Mouse (Mus musculus): ENCODE measurements around the gene Usp6nl.
A peak's percentile ranks its signal among the peaks of the same experiment; 100 is the strongest.

Usp6nl gene

DNA sequence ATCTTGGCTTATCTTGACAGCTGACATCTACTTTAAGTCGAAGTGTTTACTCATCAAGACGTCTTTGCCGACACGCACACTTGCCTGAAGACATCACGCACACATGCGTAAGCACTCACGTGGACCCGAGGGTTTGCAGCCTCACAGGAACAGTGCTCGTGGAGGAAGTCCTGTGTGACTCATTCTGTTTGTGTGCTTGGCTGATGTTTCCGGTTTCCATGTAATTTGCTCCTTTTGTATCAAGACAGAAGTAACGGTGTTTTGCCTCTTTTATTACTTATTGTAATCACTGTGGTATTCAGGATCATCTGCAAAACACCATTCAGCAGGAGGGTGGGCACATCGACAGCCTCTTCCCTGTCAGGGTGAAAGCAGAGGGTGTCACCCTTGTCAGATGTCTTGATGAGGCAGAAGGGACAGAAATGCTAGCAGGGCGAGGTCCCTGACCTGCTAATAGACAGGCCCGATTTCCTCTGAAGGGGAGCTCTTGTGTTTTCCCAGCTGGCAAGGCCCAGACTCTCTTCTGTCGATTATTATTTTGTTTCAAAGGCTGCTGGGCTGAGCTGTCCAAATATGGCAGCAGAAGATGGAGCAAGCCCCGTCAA is 156.0 kb downstream of the Usp6nl start:
- peak; percentile 56 for DNase-seq

DNA sequence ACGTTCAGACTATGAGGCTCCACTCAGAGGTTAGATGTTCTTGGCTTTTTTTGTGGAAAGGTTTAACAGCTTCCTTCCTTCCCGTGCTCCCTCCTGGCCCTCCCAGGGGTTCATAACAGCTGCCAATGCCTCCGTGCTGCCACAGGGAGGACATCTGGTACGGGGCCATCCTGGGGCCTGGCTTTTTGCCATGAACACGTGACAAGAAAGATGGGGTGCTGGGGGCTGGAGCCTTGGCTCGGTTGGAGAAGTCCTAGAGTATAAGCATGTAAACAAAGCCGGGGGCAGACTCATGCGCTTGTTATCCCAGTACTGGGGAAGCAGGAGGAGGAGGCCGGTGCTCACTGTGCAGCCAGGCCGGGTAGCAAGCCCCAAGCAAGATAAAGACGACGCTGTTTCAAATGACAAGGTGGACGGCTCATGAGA is 156.5 kb downstream of the Usp6nl start:
- peak; percentile 86 for DNase-seq

DNA sequence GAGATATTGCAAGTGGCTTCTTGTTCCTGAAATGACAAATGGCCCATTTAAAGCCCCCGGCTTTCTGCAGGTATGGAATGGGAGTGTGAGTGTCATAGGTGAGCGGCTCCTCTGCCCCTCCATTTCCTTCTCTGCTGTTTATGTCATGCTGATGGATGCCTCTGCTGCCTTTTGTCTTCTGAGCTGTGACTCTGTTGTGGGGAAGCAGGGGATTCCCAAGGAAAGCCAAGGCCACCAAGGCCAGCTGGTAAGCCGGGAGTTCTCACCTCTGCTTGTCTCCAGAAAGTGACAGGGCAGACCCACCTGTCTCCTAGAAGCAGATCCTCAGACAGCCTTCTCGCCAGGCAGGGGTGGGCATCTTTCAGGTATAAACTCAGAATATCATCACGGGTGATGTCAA is 157.2 kb downstream of the Usp6nl start:
- DNase-seq: peak; percentile 27

DNA sequence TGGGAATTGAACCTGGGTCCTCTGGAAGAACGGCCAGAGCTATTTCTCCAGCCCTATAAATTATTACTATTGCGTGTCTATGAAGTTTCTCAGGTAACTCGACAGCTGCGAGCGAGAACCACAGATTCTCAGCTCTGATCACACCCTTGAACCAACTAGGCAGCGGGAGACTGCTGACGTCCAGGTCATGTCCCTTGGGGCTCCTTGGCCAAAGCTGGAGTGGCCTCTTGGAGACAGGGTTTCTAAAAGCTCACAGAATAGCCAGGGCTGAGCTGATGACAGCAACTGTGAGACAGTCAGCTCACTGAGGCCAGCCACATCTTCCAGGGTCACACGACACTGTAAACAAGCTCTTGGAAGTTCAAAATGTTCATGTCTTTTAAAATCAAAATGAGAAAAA is 159.5 kb downstream of the Usp6nl start:
- DNase-seq: no peak

DNA sequence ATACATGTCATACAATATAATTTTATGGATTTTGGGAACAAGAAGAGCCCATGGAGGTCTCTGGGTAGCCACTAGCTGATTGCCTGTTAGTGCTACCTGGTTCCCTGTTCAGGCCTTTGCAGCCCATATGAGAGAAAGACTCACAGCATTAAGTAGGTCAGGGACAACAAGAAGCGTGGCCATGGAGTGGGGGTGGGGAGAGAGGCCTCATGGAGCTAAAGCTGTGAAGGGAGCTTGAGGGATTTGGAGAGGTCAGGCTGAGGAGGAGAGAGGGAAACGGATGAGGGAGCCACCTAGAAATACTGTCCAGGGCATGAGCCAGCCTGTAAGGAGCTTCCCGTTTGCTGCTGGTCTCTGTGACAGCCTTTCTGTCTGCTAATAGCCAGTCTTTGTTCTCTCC is 159.9 kb downstream of the Usp6nl start:
- no peak for DNase-seq

DNA sequence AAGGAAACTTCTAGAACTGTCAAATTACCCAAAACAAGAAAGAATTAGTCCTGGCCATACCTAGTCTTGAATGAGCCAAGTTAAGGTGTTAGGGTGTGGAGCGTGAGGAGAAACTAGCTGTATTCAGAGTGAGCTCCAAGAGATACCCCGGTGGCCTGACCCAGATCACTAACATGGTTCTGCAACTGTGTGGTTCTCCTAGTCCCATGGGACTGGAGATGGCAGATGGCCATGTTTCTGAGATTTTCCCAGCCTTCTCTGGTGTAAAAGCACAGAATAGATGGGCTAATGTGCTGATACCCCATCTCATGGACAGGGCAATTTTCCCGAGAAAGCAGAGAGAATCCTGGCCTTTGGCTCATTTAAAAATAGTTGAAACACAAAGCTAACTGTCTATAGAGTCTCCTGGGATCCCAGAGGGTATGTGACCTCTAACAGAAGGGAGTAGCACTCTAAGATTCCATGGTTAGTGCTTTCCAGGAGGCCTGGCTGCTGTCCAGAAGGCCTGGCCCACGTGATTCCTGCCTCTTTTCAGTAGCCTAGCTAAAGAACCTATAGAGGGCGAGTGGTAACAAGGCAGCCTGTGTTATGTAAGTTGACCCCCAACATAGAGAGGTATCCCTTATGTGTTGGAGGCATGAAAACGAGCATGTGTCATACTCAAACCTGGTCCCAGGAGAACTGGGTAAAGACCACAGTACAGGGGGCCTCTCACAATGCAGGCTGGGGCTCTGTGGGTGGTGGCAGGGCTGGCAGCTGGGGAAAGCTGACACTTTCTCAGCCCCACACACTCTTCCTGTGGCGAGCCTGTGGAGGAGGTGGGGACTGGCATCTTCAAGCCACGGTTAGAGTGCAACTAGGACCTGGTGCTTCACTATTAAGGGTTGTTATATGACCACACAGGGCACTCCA is 160.9 kb downstream of the Usp6nl start:
- peak; percentile 78 for DNase-seq

DNA sequence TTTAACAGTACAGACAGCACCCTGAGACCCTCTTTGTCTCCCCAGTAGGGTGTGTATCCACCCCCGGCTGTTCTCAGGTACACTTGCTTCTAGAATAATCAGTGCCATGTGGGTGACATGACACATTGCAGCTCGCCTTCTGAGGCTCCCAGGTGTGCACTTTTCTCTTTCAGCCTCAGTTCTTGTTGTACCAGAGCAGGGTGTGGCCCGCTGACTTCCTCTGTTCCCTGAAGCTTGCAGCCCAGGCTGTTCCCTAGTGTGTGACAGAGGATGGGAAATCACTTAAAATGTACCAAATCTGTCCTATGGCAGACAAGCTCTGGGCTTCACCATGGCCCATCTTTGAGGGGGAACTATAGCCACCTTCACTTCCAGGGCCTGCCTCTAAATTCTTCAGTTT is 161.7 kb downstream of the Usp6nl start:
- no peak for DNase-seq

DNA sequence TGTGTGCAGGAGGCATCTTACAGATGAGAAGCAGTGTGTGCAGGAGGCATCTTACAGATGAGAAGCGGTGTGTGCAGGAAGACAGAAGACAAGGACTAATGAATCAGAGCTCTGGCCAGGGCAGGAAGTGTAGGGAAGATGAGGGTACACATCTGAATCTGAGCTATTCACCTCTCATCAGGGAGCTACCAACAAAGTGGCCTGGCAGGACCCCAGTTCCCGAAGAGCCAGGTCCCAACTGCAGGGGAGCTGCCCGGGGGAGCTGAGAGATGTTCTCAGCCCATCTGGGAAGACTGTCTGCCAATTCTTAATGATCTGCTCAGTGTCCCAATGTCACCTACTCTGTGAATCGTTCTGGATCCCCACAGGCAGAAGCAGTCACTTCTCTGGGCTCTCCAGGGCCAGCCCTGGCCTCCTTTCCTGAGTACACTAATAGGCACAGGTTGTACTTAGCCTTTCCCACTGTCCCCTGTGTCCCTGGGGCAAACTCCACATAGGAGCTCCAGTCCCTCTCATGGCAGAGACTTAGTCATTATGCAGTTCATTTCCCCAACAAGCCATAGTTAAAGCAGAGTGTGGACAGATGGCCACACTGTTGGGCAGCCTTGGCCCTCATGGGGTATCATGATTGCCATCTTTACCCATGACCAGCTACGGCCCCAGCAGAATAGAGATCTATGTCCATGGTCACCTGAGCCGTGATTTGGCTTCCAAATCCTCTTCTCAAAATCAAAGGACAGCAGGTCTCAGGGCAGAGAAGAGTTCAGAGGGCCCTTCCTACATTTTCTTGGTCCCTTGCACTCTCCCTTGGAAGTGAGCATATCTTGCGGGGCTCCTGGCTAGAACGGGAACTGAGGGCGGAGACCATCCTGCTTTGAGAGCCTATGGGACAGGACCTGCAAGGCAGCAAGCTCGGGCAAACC is 165.4 kb downstream of the Usp6nl start:
- DNase-seq: no peak

DNA sequence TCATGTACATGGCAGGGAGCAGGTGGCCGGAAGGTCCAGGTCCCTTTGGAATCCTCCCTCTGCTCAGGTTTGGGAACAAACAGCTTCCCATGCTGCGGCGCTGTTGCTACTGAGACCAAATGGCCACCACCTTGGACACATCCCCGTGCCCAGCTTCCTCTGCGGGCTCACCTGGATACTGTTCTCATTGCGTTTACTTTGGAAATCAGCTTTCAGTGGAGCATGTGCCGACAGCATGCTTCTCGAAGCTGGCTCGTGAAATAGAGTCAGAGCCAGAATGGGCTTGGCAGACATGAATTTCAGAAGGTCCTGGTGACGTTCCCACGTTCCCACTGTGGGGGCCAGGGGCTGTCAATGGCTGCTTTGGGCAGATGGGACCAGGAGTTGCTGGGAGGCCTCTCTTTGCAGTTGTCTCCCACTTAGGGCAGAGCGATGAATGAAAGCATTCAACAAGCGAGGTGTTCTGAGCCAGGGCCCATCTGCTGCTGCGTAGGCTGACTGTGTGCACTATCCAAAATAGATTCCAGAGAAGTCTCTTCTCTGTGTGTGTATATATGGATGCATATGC is 166.1 kb downstream of the Usp6nl start:
- no peak for DNase-seq

DNA sequence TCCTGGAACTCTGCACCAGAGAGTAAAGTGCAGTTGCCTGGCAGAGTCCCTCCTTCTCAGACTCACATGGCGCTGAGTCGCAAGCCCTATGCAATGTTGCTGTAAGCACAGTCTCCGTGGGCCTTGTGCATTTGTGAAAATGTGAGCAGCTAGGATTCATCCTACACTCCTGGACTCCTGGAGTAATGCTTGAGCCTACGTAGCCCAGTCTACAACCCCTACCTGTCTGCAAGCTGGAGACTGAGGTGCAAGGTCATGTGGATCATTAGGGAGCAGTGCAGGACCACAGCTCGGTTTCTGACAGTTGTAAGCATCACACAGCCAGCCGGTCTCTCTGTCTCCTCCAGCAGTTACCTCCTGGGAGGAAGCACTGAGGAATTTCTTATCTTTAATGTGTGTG is 167.6 kb downstream of the Usp6nl start:
- no peak for DNase-seq

DNA sequence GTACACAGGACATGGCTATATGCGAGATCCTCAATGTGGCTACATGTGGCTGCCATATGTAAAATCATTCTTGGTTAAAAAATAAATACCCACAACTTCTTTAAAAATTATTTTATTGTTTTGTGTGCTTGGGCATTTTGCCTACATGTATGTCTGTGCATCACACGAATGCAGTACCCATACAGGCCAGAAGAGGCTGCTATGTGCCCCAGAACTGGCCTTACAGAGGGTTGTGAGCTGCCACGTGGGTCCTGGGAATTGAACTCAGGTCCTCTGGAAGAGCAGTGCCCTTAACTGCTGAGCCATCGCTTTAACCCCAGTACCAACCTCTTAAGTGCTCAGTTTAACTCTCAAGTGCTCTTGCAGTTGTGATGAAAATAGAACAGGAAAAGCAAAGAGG is 168.4 kb downstream of the Usp6nl start:
- no peak for DNase-seq

DNA sequence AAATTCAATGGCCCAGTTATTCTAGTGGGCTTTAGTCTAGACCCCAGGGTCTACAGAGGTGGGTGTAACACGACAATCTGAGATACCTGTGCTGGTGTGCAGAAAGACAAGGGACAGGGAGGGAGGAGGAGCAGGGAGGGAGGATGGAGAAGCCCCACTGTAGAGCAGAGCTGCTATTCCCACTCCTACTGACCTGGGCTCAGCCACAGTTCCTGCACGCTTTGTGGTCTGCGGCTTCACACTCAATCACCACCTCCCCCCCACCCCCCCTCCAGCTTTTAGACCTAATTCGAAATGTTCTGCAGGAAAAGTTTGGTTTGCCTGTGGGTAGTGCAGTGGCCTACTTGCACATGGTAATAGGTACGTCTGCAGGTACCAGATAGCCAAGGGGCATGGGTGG is 171.4 kb downstream of the Usp6nl start:
- no peak for DNase-seq
